Mouse (Mus musculus) cerebellum, adult 9-10 months (tissue): ENCODE data around the gene Ms4a4d.

Experiments used
- DNase-seq: peaks from one replicate; pipeline ENCODE4 v3.0.0; 2022

Gene Ms4a4d

DNA sequence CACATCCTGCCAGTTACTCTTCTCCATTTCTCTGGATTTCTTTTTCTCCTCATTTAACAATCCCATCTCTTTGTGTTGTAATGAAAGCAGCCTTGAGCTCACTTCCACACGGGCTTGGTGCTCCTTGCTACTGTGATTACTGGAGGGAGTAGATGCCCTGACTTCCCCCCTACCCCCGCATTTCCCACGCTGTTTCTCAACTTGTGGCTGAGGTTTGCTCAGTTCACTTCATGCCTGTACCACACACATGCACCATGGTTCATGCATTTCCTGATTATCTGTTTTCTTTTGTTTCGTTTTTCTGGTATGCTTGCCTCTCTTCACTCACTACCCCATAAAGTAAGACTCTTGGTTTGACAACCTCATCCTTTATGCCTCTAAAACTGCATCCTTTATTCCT, 52.6 kb downstream of the Ms4a4d start:
- DNase-seq: no peak

DNA sequence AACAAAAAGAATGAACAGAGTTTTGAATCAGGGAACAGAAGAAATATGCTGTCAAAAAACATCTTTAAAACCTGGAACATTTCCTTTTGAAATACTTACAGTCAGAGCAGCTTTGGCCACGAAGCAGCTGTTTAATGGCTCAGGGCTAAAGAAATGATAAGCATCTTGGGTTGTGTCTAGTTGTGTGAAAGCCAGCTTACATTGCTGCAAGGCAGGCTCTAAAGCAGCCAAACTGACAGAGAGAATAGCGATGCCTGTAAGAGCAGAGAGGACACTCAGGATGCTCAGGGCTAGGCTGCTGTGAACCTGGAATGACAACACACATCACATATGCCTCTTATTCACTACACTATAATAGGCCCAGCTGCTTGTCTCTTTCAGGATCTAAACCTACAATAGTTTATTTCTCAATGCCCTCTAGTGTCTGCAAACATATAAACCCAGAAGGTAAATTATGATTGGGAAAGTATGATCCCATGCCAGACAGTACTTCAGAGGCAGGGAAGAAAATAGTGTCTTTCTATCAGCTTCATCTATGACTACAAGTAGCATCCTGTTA, 53.4 kb downstream of the Ms4a4d start:
- DNase-seq: no peak

DNA sequence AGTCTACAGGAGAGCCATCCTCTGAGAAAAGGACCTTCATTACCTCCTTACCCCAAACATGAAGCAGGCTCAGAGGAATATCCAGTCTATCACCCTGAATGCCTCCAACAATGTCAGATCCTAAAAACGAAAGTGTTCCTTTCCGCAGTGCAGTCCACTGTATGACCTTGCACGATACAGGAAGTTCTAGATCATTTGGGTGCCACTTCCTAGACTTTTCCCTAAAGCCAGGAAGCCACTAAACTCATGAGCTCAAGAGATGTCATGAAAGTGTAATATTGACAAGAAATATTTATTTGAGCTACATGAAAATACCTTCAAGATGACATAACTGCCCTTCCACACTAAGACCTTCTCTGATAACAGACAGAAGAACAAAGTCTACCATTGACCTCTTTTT, 64.7 kb downstream of the Ms4a4d start:
- DNase-seq: no peak

DNA sequence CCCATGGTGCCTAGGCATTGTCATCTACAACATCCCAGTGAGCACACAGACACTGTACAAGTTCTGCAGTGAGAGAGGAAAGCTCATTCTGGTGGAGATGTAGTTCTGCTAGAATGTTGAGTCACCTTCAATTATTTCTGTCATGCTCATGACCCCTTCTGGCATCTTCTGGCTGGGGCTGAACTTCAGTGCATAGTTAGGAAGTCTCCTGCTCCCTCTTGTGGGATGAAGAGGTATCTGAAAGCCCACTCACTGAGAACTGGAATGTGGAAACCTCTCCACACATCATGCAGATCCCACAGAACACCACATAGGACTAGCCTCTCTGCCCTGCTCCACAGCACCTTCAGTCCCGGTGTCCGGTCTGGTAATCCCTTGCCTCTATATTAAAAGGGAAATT, 65.4 kb downstream of the Ms4a4d start:
- DNase-seq: no peak

DNA sequence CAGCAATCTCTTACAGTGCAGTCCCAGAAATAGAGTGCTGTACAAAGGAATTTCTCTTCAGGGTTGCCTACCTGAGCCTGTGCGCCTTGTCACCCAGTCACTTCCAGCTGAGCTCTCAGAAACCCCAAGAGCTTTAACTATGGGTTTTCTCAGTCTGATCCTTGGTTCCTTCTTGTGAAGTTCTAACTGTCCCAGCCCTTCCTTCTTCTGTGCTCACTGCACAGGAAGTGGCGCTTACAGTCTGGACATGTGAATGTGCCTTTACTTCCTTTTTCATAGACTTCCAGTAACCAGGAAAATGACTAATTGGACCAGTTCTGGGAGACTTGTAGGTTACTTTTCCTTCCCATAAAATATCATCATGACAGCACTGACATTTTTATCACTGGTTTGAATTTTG, 68.0 kb downstream of the Ms4a4d start, which contains the start of gene Ms4a6d:
TSS of gene Ms4a6d (minus strand) at position 247 of the 400 bp plus-strand sequence.
- DNase-seq: no peak
